Mouse (Mus musculus) adrenal gland (tissue): ENCODE data around the gene Svip.

Source experiments
- intact Hi-C: fragments of 180-260 bp; cut with DNase I; formaldehyde crosslinking; loops from one replicate; pipeline ENCODE4 v1.15.1; 2025

Gene Svip

DNA sequence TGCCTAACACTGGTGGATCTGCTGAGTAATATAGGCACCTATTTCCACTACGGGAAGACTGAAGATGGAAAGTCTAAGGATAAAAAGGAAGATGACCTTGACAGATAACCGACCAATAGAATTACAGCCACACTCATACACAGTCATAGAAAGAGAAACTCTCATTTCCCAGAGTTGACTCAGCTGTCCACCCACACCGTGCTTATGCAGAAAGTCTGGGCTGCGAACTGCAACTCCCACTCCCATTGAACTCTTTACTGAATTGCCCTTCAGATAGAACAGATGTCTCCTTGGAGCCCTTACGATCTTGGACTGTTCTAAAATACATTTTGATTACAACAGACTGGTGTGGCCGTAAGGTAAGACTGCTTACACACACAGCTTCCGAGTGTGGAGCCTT lies 41.1 kb downstream of the Svip start:
- intact Hi-C loops = loop anchor here (5.0 to 10.0 kb wide), 2 partner anchors 112 to 230 kb away; no protein-coding TSS in a partner anchor

DNA sequence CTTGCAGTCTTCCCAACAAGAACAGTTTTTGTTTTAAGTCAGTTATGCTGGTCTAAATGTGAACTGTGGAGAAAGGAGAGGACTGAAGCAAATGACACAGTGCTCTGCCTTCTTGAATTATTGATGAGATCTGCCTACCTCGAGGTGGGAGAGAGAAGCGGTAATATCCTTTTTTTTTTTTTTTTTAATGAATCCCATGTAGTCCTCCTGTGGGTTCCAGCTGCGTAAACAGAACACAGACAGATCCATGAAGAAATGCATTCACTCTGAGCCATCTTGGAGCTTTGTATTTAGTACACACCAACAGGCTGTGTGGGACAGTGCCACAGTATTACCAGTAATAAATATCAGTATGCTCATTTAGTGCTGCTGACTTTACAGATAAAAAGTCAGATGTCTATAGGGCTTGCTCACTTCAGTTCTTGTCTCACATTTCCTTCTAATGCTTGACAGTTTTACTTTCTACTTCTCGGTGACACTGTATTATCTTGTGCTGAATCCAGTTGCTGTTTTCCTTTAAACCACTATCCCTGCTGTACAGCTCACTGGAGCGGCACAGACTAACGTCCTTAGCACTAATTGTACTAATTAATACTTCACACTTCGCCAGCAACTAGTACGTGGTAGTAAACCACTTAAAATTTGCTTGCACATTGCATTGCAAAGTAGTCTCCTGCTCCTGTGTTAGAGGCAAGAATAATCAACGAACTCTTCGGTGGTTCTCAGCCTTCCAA lies 43.4 kb downstream of the Svip start:
- intact Hi-C loops = loop anchor here (10.0 kb wide), 1 partner anchor 228 kb away; no protein-coding TSS in a partner anchor

DNA sequence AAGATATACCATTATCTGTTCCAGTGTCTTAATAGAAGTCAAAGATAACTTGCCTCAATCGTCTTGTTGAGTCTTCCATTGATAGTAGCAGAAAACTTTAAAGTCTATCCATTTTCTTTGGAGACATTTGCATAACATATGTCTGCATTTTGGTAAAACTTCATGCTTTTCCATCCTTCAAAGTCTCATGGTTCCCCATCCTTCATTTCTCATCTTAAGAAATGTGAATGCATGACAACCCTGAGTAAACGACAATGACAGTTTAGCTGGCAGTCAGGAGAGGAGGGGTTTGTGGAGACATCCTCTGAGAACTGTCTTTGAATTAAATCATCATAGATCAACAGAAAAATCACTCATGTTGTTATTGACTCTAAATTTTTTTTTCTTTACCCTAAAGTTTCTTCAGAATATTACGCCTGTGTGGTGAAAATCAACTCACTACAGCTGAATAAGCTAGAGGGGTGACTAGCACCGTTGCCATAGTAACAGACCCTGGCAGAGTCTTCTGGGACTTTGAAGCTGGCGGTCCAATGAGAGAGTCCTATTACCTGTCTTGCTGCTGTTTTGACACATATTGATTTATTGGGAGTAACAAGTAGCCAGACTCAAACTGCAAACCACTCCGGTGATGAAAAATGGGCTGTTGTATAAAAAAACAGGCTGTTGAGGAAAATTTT lies 45.0 kb downstream of the Svip start:
- intact Hi-C loops = loop anchor here (10.0 kb wide), 1 partner anchor 226 kb away; no protein-coding TSS in a partner anchor

DNA sequence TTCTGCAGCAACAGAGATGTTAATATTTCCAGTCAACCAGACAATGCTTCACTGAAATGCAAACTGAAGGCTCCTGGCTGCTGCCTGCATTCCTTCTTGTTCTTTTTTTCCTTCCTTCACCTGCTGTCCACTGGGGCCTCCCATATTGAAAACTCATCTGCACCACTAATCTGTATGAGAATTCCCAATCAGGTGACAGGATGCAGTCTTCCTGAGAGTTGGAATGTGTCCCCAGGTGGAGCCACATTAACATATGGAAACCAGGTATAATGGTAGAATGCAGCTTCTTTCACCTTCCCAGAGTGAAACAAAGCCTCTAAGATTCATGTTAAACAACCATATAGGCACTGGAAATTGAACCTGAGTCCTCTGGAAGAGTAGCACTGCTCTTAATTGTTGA lies 48.1 kb downstream of the Svip start:
- intact Hi-C loops = no loop called here

DNA sequence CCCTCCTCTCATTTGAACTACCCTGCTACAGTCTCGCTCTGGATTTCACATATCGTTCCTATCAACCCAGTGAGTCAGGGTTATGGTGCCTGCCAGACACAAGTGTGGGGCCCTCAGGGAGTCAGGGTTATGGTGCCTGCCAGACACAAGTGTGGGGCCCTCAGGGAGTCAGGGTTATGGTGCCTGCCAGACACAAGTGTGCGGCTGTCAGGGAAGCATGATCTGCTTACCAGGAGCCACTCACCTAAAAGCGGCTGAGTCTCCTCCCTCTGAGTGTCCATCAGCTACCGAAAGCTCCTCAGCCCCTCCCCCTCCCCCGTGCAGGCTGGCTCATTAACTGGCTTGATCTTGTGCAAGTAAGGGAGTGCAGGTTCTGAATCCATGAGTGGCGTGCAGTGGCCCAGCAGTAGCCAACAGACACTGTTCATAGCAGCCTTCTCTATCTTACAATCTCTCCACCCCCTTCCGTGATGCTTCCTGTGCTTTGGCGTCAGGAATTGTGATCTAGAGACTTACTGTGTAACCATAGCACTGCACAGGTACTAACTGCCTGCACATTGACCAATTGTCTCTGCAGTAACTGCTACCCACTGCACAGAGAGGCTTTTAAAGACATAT lies 50.3 kb downstream of the Svip start:
- intact Hi-C loops = no loop called here
